Mouse (Mus musculus) lung, postnatal 0 days (tissue): ENCODE results near the gene Olfr1373.

Source experiments
- CTCF ChIP-seq: IDR thresholded peaks from 2 replicates; pipeline ENCODE4 v1.5.1; 2016; ENCODE audit warnings: antibody characterized with exemption, mild to moderate bottlenecking
- EP300 ChIP-seq: IDR thresholded peaks from 2 replicates; pipeline ENCODE4 v1.6.1; 2016; ENCODE audit warnings: antibody characterized with exemption, mild to moderate bottlenecking, control low read depth

DNA sequence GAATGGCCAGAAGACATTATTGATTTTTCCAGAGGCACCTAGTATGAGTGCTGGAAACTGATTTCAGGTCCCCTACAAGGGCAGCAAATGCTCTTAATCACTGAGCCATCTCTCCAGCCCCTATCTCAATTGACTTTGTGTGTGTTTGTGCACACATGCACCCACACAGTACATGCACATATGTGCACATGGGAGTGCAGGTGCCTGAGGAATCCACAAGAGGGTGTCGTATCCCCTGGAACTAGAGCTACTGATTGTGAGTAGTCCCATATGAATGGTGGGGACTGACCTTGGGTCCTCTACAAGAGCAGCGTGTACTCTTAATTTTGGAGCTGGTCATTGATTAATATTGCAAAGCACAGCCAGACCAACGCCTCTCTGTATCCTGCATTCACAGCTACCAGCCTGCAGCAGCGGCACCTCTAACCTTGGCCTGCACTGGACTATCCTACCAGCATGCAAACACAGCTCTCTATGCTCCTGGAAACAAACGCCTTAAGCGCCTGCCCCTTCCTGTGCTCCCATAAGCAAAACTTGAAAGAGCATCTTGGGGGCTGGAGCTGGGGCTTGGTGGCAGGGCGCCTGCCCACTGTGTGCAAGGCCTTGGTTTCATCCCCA is 14.8 kb downstream of the Olfr1373 start:
- TF ChIP-seq CTCF (peak; percentile 56), EP300 (no peak)
